Mouse (Mus musculus) stomach, embryonic 16.5 days (tissue): Measurements from ENCODE around the gene Vmn1r200. TPM values are rescaled to one million over a fixed set of nuclear protein-coding genes. Genes with fewer than 3 reads are reported as not detected.

ENCODE experiments used
- polyA plus RNA-seq: library from polyadenylated mRNA; unstranded; fragments of >200 nt; fragmentation: Nextera tagmentation; extraction: Ambion mirVana; gene quantifications from 2 replicates; pipeline ENCODE4 v1.2.1, GENCODE M21; 2015

The Vmn1r200 gene
- polyA plus RNA-seq, 1 experiment from 2014 or later: not detected

Other genes with a start within 250 kb of the Vmn1r200 start
- not detected in 2 replicates for gene Vmn1r191, start 206.4 kb upstream of the Vmn1r200 start, polyA plus RNA-seq
- not detected in 2 replicates for gene Vmn1r192, start 199.2 kb upstream of the Vmn1r200 start, polyA plus RNA-seq
- gene Vmn1r193, start 167.2 kb upstream of the Vmn1r200 start, polyA plus RNA-seq: not detected in 2 replicates
- gene Vmn1r194, start 146.2 kb upstream of the Vmn1r200 start, polyA plus RNA-seq: not detected in 2 replicates
- gene Vmn1r195, start 119.9 kb upstream of the Vmn1r200 start, polyA plus RNA-seq: not detected in 2 replicates
- gene Vmn1r196, start 100.5 kb upstream of the Vmn1r200 start, polyA plus RNA-seq: not detected in 2 replicates
- gene Vmn1r197, start 65.8 kb upstream of the Vmn1r200 start, polyA plus RNA-seq: not detected in 2 replicates
- not detected in 2 replicates for gene Vmn1r198, start 40.0 kb upstream of the Vmn1r200 start, polyA plus RNA-seq
- gene Vmn1r199, start 10.6 kb upstream of the Vmn1r200 start, polyA plus RNA-seq: not detected in 2 replicates
- gene Vmn1r201, start 81.5 kb downstream of the Vmn1r200 start, polyA plus RNA-seq: not detected in 2 replicates
- 0.04 TPM in 1 of 2 replicates, not detected in the other for gene Vmn1r202, start 115.0 kb downstream of the Vmn1r200 start, polyA plus RNA-seq
- gene Vmn1r203, start 127.7 kb downstream of the Vmn1r200 start, polyA plus RNA-seq: not detected in 2 replicates
- not detected in 2 replicates for gene Vmn1r204, start 162.8 kb downstream of the Vmn1r200 start, polyA plus RNA-seq
- not detected in 2 replicates for gene Vmn1r205, start 202.6 kb downstream of the Vmn1r200 start, polyA plus RNA-seq
- not detected in 2 replicates for gene Vmn1r206, start 233.9 kb downstream of the Vmn1r200 start, polyA plus RNA-seq